Mouse (Mus musculus) C2C12 (cell line): ENCODE data around the gene Rrp36. TPM values are rescaled to one million over a fixed set of nuclear protein-coding genes. Genes with fewer than 3 reads are reported as not detected.

Experiments
- H3K27me3 ChIP-seq: one replicate; pipeline ENCODE4 v1.6.1; 2011; ENCODE audit not compliant: control insufficient read depth, insufficient read depth, insufficient read length
- H3K36me3 ChIP-seq: one replicate; pipeline ENCODE4 v1.6.1; 2011; ENCODE audit not compliant: control insufficient read depth, insufficient read depth
- H3K4me3 ChIP-seq: one replicate; pipeline ENCODE4 v1.5.1; 2011; ENCODE audit warnings: mild to moderate bottlenecking, control low read depth; ENCODE audit not compliant: poor library complexity, insufficient read depth, severe bottlenecking
- H3K79me2 ChIP-seq: one replicate; pipeline ENCODE4 v1.6.1; 2011; ENCODE audit not compliant: control insufficient read depth, insufficient read depth
- H3K79me3 ChIP-seq: one replicate; pipeline ENCODE4 v1.6.1; 2011; ENCODE audit warnings: low read depth, control low read depth
- H3ac ChIP-seq: one replicate; pipeline ENCODE3; 2011; ENCODE audit warnings: low read depth; ENCODE audit not compliant: control insufficient read depth, insufficient read length
- CEBPB ChIP-seq: IDR thresholded peaks from one replicate; pipeline ENCODE4 v1.6.1; 2011; ENCODE audit warnings: low read depth, mild to moderate bottlenecking, control low read depth, moderate library complexity
- CTCF ChIP-seq: IDR thresholded peaks from one replicate; pipeline ENCODE4 v1.5.1; 2011; ENCODE audit not compliant: control insufficient read depth, insufficient read depth, insufficient read length
- FOSL1 ChIP-seq: IDR thresholded peaks from one replicate; pipeline ENCODE4 v1.8.0; 2011; ENCODE audit warnings: mild to moderate bottlenecking, low read length; ENCODE audit not compliant: poor library complexity, insufficient read depth, severe bottlenecking
- MAX ChIP-seq: IDR thresholded peaks from one replicate; pipeline ENCODE4 v1.6.1; 2011; ENCODE audit warnings: mild to moderate bottlenecking, control low read depth
- MYOD1 ChIP-seq: IDR thresholded peaks from one replicate; pipeline ENCODE4 v1.6.1; 2011; ENCODE audit warnings: low read depth; ENCODE audit not compliant: control insufficient read depth, insufficient read length
- MYOG ChIP-seq: IDR thresholded peaks from one replicate; pipeline ENCODE4 v1.6.1; 2011; ENCODE audit not compliant: control insufficient read depth, insufficient read length; ENCODE audit errors: extremely low read depth
- USF1 ChIP-seq: IDR thresholded peaks from one replicate; pipeline ENCODE4 v1.6.1; 2011; ENCODE audit warnings: low read depth, mild to moderate bottlenecking, control low read depth, moderate library complexity
- polyA plus RNA-seq: library from polyadenylated mRNA; unstranded; fragments of >200 nt; fragmentation: generic; extraction: Trizol; gene quantifications from one replicate; pipeline ENCODE4 v1.2.1, GENCODE M21; 2012; ENCODE audit warnings: missing spikeins

Rrp36 gene
- polyA plus RNA-seq, 1 experiment, result 45.8 TPM

- H3ac ChIP-seq, result no peak overlapping the region
- TF ChIP-seq MAX (no peak), FOSL1 (no peak), CEBPB (no peak), MYOD1 (no peak), USF1 (no peak), CTCF (no peak), MYOG (no peak)
- H3K36me3 ChIP-seq, result peaks cover 14% of the 10 kb centered on the region
- H3K27me3 ChIP-seq, result no peaks in the 10 kb centered on the region
- H3K79me3 ChIP-seq, result peaks cover 9% of the 10 kb centered on the region
- no peak overlapping the region for H3K4me3 ChIP-seq
- H3K79me2 ChIP-seq, result peaks cover 31% of the 10 kb centered on the region
These were observed 26.9 kb downstream of the Rrp36 start for GRCm38 (mm10) chr17:46647279-46647678.

GRCm38 (mm10) chr17:46646322-46646662, 27.9 kb downstream of the Rrp36 start:
- H3K79me2 ChIP-seq, result peaks cover 21% of the 10 kb centered on the region
- H3ac ChIP-seq, result peak overlapping the region; percentile 78
- TF ChIP-seq USF1 (peak; percentile 95), MYOD1 (no peak)
- H3K27me3 ChIP-seq, result no peaks in the 10 kb centered on the region
- H3K36me3 ChIP-seq, result peaks cover 14% of the 10 kb centered on the region
- H3K4me3 ChIP-seq, result peak overlapping the region; percentile 71
- peaks cover 9% of the 10 kb centered on the region for H3K79me3 ChIP-seq

- Histone ChIP-seq H3K79me2 (peaks cover 16% of the 10 kb centered on the region), H3ac (peak within 1 kb of the TSS; percentile 78), H3K27me3 (no peaks in the 10 kb centered on the region), H3K36me3 (peaks cover 14% of the 10 kb centered on the region), H3K79me3 (peaks cover 9% of the 10 kb centered on the region), H3K4me3 (peak within 1 kb of the TSS; percentile 71)
- no peak for TF ChIP-seq FOSL1
- TF ChIP-seq CTCF, result no peak
- peak; percentile 17 for TF ChIP-seq MAX
- TF ChIP-seq MYOG, result no peak
- peak; percentile 83 for TF ChIP-seq USF1
These were observed 28.4 kb downstream of the Rrp36 start, which contains the start of the genes Klc4 and Mrpl2 for GRCm38 (mm10) chr17:46645561-46646321. TSS of gene Klc4 (minus strand) at chr17:46646022. TSS of gene Mrpl2 (plus strand) at chr17:46646229.

- no peak for TF ChIP-seq MYOG
- no peak for TF ChIP-seq MYOD1
- no peak for TF ChIP-seq CEBPB
- TF ChIP-seq FOSL1, result no peak
- Histone ChIP-seq H3K79me3 (peaks cover 9% of the 10 kb centered on the region), H3ac (peak overlapping the region; percentile 73), H3K4me3 (peak overlapping the region; percentile 71), H3K36me3 (peaks cover 14% of the 10 kb centered on the region), H3K27me3 (no peaks in the 10 kb centered on the region), H3K79me2 (peaks cover 15% of the 10 kb centered on the region)
These were observed 29.2 kb downstream of the Rrp36 start for GRCm38 (mm10) chr17:46644916-46645475.

- H3K27me3 ChIP-seq, result no peaks in the 10 kb centered on the region
- peaks cover 9% of the 10 kb centered on the region for H3K79me3 ChIP-seq
- no peak overlapping the region for H3K4me3 ChIP-seq
- TF ChIP-seq CTCF (no peak), USF1 (no peak), MYOG (no peak), FOSL1 (no peak), CEBPB (no peak), MAX (no peak), MYOD1 (no peak)
- H3K79me2 ChIP-seq, result peaks cover 15% of the 10 kb centered on the region
- H3ac ChIP-seq, result no peak overlapping the region
- peaks cover 10% of the 10 kb centered on the region for H3K36me3 ChIP-seq
These were observed 29.9 kb downstream of the Rrp36 start for GRCm38 (mm10) chr17:46644152-46644805.

GRCm38 (mm10) chr17:46642060-46642459, 32.1 kb downstream of the Rrp36 start:
- H3K27me3 ChIP-seq, result no peaks in the 10 kb centered on the region
- no peak for TF ChIP-seq FOSL1
- no peak for TF ChIP-seq USF1
- no peak for TF ChIP-seq CTCF
- TF ChIP-seq MAX, result no peak
- TF ChIP-seq MYOD1, result no peak
- TF ChIP-seq MYOG, result no peak
- no peak for TF ChIP-seq CEBPB
- H3K36me3 ChIP-seq, result no peaks in the 10 kb centered on the region
- peaks cover 5% of the 10 kb centered on the region for H3K79me3 ChIP-seq
- no peak overlapping the region for H3K4me3 ChIP-seq
- H3K79me2 ChIP-seq, result peaks cover 10% of the 10 kb centered on the region
- no peak overlapping the region for H3ac ChIP-seq
